Mouse (Mus musculus) heart, embryonic 13.5 days (tissue): ENCODE data around the gene Elmo3. TPM values are rescaled to one million over a fixed set of nuclear protein-coding genes. Genes with fewer than 3 reads are reported as not detected.

Source experiments
- ATAC-seq: fragments of 200-750 bp; cut with Nextera tagmentation; 2 replicates; pipeline ENCODE4 v1.8.0; 2017; ENCODE audit warnings: moderate TSS enrichment; ENCODE audit not compliant: insufficient number of reproducible peaks, low FRiP score, low TSS enrichment; ENCODE audit errors: extremely low read depth
- H3K27ac ChIP-seq: fragments of 300-500 bp; sonication (generic); replicated peaks from 2 replicates; pipeline ENCODE4 v1.5.1; 2015; ENCODE audit warnings: moderate library complexity, mild to moderate bottlenecking, inconsistent platforms
- H3K27me3 ChIP-seq: fragments of 300-500 bp; sonication (generic); replicated peaks from 2 replicates; pipeline ENCODE4 v1.6.1; 2015; ENCODE audit warnings: mild to moderate bottlenecking, inconsistent platforms
- H3K36me3 ChIP-seq: fragments of 300-500 bp; sonication (generic); 2 replicates; pipeline ENCODE4 v1.6.1; 2015; ENCODE audit warnings: mild to moderate bottlenecking, inconsistent platforms
- H3K4me1 ChIP-seq: fragments of 300-500 bp; sonication (generic); 2 replicates; pipeline ENCODE4 v1.6.1; 2015; ENCODE audit warnings: inconsistent platforms
- H3K4me2 ChIP-seq: fragments of 300-500 bp; sonication (generic); 2 replicates; pipeline ENCODE4 v1.6.1; 2015; ENCODE audit warnings: inconsistent platforms, mild to moderate bottlenecking, moderate library complexity
- H3K4me3 ChIP-seq: fragments of 300-500 bp; sonication (generic); 2 replicates; pipeline ENCODE4 v1.5.1; 2015; ENCODE audit warnings: moderate library complexity, mild to moderate bottlenecking, inconsistent platforms
- H3K9ac ChIP-seq: fragments of 300-500 bp; sonication (generic); 2 replicates; pipeline ENCODE4 v1.6.1; 2015; ENCODE audit warnings: inconsistent platforms, mild to moderate bottlenecking, moderate library complexity
- H3K9me3 ChIP-seq: fragments of 300-500 bp; sonication (generic); 2 replicates; pipeline ENCODE4 v1.6.1; 2016; ENCODE audit warnings: inconsistent platforms
- WGBS: fragments of 180-500 bp; shearing (Covaris S2); methylation state at CpG from one replicate; pipeline ENCODE4 v1.1.7; 2015; ENCODE audit warnings: mixed read lengths; 5-methylcytosine and 5-hydroxymethylcytosine counted together
- polyA plus RNA-seq: library from polyadenylated mRNA; unstranded; fragments of >200 nt; fragmentation: Nextera tagmentation; extraction: Ambion mirVana; gene quantifications from 2 replicates; pipeline ENCODE4 v1.2.1, GENCODE M21; 2015

The Elmo3 gene
- polyA plus RNA-seq, 1 experiment from 2014 or later = 2.6 TPM

GRCm38 (mm10) chr8:105278911-105279334, 26.5 kb upstream of the Elmo3 start:
- H3K4me2 ChIP-seq = peak overlapping the region; percentile 68
- H3K4me3 ChIP-seq = peak overlapping the region; percentile 41
- peaks cover 16% of the 10 kb centered on the region for H3K36me3 ChIP-seq
- peaks cover 34% of the 10 kb centered on the region for H3K4me1 ChIP-seq
- peaks cover 91% of the 10 kb centered on the region for H3K27me3 ChIP-seq
- H3K9me3 ChIP-seq = no peaks in the 10 kb centered on the region
- no peak overlapping the region for H3K27ac ChIP-seq
- WGBS = 4% methylated on average over 28 of the region's 28 CpGs
- no peak for ATAC-seq
- peak overlapping the region; percentile 66 for H3K9ac ChIP-seq

- Histone ChIP-seq H3K4me3 (no peak overlapping the region), H3K4me2 (no peak overlapping the region), H3K27me3 (peaks cover 82% of the 10 kb centered on the region), H3K36me3 (peaks cover 20% of the 10 kb centered on the region), H3K9ac (no peak overlapping the region), H3K27ac (no peak overlapping the region), H3K4me1 (peaks cover 30% of the 10 kb centered on the region), H3K9me3 (no peaks in the 10 kb centered on the region)
- WGBS = 65% methylated on average over 3 of the region's 3 CpGs
- ATAC-seq = no peak
These were observed 24.8 kb upstream of the Elmo3 start for GRCm38 (mm10) chr8:105280567-105280966.

DNA sequence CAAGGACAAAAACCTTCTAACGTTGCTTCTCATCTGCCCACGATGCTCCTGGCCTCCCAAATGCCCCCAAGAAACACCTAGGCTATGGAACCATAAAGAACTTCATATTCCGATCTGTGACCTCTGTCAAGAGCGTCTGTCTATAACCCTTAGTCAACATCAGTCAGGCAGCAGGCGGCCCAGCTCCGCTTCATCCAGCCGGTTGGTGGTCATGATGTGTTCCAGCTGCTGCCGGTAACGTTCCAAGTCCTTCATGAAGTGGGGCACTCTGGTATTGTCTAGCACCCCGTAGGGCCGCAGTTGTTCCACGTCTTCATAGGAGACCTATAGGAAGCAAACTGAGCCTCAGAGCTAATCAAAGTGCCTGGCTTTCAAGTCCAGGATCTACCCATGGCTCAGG, 23.6 kb upstream of the Elmo3 start:
- H3K4me1 ChIP-seq = peaks cover 17% of the 10 kb centered on the region
- H3K4me2 ChIP-seq = no peak overlapping the region
- H3K4me3 ChIP-seq = no peak overlapping the region
- 83% methylated on average over 12 of the region's 12 CpGs for WGBS
- H3K27me3 ChIP-seq = peaks cover 78% of the 10 kb centered on the region
- no peak overlapping the region for H3K27ac ChIP-seq
- H3K36me3 ChIP-seq = peaks cover 20% of the 10 kb centered on the region
- ATAC-seq = no peak
- H3K9ac ChIP-seq = no peak overlapping the region
- H3K9me3 ChIP-seq = no peaks in the 10 kb centered on the region

GRCm38 (mm10) chr8:105282239-105282638, 23.2 kb upstream of the Elmo3 start:
- no peak overlapping the region for H3K27ac ChIP-seq
- no peak overlapping the region for H3K4me2 ChIP-seq
- H3K27me3 ChIP-seq = peaks cover 74% of the 10 kb centered on the region
- H3K4me1 ChIP-seq = peaks cover 17% of the 10 kb centered on the region
- WGBS = 53% methylated on average over 4 of the region's 4 CpGs
- no peak for ATAC-seq
- no peak overlapping the region for H3K9ac ChIP-seq
- no peaks in the 10 kb centered on the region for H3K9me3 ChIP-seq
- peaks cover 20% of the 10 kb centered on the region for H3K36me3 ChIP-seq
- H3K4me3 ChIP-seq = no peak overlapping the region

DNA sequence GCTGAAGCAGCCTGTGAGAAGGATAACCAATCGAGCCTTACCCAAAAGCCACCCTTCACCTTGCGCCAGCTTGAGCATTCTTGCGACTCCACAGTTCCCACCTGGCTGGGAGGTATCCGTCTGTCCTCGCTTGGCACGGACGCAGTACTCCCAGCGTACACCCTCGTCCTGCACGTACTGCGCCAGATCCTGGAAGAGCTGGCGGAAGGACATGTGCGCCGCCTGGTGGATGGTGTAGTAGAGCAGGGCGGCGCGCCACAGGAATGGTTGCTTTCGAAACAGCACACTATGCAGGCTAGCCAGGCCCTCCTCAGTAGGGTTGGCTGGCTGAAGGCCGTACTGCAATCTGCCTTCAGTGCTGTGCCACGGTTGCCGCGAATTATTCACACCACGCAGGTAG, 22.3 kb upstream of the Elmo3 start:
- Histone ChIP-seq H3K36me3 (peaks cover 20% of the 10 kb centered on the region), H3K27me3 (peaks cover 66% of the 10 kb centered on the region), H3K9me3 (no peaks in the 10 kb centered on the region), H3K4me2 (no peak overlapping the region; the same call in 1 of the 2 replicates), H3K4me3 (0 out of 2 replicates have a peak overlapping the region, but pooled peaks have one; percentile 8), H3K27ac (no peak overlapping the region), H3K4me1 (peaks cover 18% of the 10 kb centered on the region), H3K9ac (no peak overlapping the region)
- 25% methylated on average over 23 of the region's 23 CpGs for WGBS
- no peak for ATAC-seq

- Histone ChIP-seq H3K4me1 (peaks cover 26% of the 10 kb centered on the region), H3K4me3 (no peak overlapping the region), H3K9ac (no peak overlapping the region), H3K9me3 (no peaks in the 10 kb centered on the region), H3K36me3 (peaks cover 20% of the 10 kb centered on the region), H3K27ac (no peak overlapping the region), H3K27me3 (peaks cover 51% of the 10 kb centered on the region), H3K4me2 (no peak overlapping the region)
- no peak for ATAC-seq
- WGBS = 44% methylated on average over 12 of the region's 12 CpGs
These were observed 19.9 kb upstream of the Elmo3 start for GRCm38 (mm10) chr8:105285514-105285913.

- H3K27me3 ChIP-seq = peaks cover 44% of the 10 kb centered on the region
- no peak overlapping the region for H3K4me3 ChIP-seq
- WGBS = 87% methylated on average over 4 of the region's 4 CpGs
- H3K9me3 ChIP-seq = no peaks in the 10 kb centered on the region
- H3K4me1 ChIP-seq = peaks cover 30% of the 10 kb centered on the region
- no peak for ATAC-seq
- H3K36me3 ChIP-seq = peaks cover 13% of the 10 kb centered on the region
- H3K9ac ChIP-seq = no peak overlapping the region
- no peak overlapping the region for H3K4me2 ChIP-seq
- H3K27ac ChIP-seq = no peak overlapping the region
These were observed 18.5 kb upstream of the Elmo3 start for GRCm38 (mm10) chr8:105286907-105287306.

DNA sequence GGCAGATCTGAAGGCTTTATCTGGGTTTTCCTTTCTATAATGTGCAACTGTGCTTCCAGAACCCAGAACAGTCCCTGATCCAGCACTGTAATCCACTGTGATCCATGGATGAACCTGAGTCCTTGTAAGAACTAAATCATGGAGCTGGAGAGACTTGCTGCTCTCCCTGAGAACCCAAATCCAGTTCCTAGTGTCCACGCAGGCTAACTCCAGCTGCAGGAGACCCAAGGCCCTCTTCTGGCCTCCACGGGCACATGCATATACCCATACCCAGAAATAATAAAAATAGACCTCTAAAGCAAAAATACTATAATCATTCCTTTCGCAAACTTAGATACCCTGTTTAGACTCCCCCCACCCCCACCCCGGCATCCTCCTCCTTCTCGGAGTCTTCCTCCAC, 17.2 kb upstream of the Elmo3 start:
- no peak for ATAC-seq
- Histone ChIP-seq H3K4me2 (peak overlapping the region; percentile 90), H3K27me3 (peaks cover 44% of the 10 kb centered on the region), H3K27ac (no peak overlapping the region), H3K4me1 (peaks cover 27% of the 10 kb centered on the region), H3K9me3 (no peaks in the 10 kb centered on the region), H3K9ac (no peak overlapping the region), H3K36me3 (peaks cover 4% of the 10 kb centered on the region; the same call in 1 of the 2 replicates), H3K4me3 (peak overlapping the region; percentile 59; the same call in 1 of the 2 replicates)
- WGBS = 86% methylated on average over 5 of the region's 5 CpGs

GRCm38 (mm10) chr8:105288958-105289732, 16.3 kb upstream of the Elmo3 start:
- peak overlapping the region; percentile 59 for H3K4me3 ChIP-seq
- H3K27ac ChIP-seq = peak overlapping the region; percentile 72
- H3K4me2 ChIP-seq = peak overlapping the region; percentile 90
- H3K9me3 ChIP-seq = no peaks in the 10 kb centered on the region
- ATAC-seq = peak; percentile 81
- H3K9ac ChIP-seq = peak overlapping the region; percentile 76
- 1% methylated on average over 53 of the region's 53 CpGs for WGBS
- peaks cover 4% of the 10 kb centered on the region; the same call in 1 of the 2 replicates for H3K36me3 ChIP-seq
- H3K4me1 ChIP-seq = peaks cover 26% of the 10 kb centered on the region
- peaks cover 47% of the 10 kb centered on the region for H3K27me3 ChIP-seq

DNA sequence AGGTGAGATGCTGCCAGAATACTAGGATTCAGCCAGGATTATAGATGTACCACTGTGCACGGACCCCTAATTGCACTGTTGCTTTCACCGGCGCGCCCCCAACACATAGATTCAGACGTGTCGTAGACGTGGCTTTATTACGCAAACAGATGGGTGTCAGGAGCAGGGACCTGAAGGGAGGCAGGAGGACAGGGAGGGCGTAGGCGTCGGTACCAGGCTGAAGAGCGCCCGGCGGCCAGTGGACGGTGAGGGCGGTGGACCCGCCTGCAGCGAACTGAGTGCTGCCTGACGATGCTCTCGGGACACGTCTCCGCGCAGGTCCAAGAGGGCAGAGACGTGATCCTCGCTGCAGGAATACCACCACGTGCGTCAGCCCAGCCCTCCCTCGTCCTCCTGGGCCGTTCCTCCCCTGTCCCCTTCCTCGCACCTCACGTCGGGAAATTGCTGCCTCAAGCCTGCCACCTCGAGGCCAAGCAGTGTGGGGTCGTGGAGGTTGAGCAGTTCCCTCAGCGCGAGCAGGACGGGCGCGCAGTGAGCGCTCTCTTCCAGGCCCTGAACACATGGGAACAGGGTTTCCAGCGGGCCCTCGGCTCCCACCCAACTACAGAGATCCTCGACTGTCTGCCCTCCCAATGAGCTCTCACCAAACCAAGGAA, 15.5 kb upstream of the Elmo3 start, which contains the start of gene 4931428F04Rik:
4931428F04Rik (minus strand) TSS at position 60 of the 656 bp plus-strand sequence.
- Histone ChIP-seq H3K9me3 (no peaks in the 10 kb centered on the region), H3K4me1 (peaks cover 26% of the 10 kb centered on the region), H3K9ac (peak within 1 kb of the TSS; percentile 76), H3K36me3 (peaks cover 4% of the 10 kb centered on the region; the same call in 1 of the 2 replicates), H3K27ac (peak within 1 kb of the TSS; percentile 72), H3K4me3 (peak within 1 kb of the TSS; percentile 59), H3K4me2 (peak within 1 kb of the TSS; percentile 90), H3K27me3 (peaks cover 51% of the 10 kb centered on the region)
- peak; percentile 32; the same call in 1 of the 2 replicates for ATAC-seq
- 2% methylated on average over 43 of the region's 43 CpGs for WGBS

DNA sequence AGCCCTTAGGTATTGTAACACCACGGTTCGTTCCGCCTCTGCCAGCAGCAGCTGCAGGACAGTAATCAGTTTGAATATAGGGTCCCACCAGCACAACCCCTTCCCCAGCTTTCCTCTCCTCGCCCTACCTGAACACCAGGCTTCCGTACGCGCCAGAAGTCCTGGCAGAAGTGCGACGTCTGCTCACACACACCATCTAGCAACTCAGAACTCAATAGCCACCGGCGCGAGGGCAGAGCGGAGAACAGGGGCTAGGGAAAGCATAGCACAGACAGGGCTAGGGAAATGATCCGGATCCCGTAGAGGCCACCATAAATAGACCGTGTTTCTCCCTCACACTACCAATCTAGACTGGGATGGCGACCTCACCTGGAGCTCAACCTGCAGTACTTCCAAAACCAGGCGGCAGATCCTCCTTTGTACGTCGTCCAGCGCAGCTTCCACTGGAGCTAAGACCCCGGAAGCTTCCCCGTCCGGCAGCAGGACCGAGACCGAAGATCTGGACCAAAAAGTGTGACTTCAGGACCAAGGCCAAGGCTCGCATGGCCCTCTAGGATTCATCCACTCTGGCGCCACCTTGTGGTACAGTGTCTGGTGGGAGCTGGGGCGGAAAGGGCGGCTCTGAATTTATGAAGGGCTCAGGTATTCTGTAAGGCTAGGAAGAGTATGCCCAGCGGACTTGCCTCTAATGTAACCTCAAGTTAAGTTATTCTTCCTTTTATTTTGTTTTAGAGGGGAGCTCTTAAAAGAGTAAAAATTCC, 14.7 kb upstream of the Elmo3 start:
- Histone ChIP-seq H3K9ac (no peak overlapping the region), H3K4me3 (peak overlapping the region; percentile 59), H3K4me2 (peak overlapping the region; percentile 90), H3K27ac (no peak overlapping the region), H3K9me3 (no peaks in the 10 kb centered on the region), H3K27me3 (peaks cover 49% of the 10 kb centered on the region), H3K4me1 (peaks cover 26% of the 10 kb centered on the region), H3K36me3 (no peaks in the 10 kb centered on the region)
- ATAC-seq = no peak
- 8% methylated on average over 31 of the region's 31 CpGs for WGBS
